Mouse (Mus musculus): Measurements from ENCODE around the gene A730049H05Rik.

- TF ChIP-seq GATA1 (IDR thresholded peaks at IDR 0.05; ENCODE audit: low read length) (no peak), TAL1 (IDR thresholded peaks at IDR 0.05; ENCODE audit: low read length) (no peak)
Observed at GRCm38 (mm10) chr6:92875340-92875739, 59.1 kb downstream of the A730049H05Rik start.

Data from erythroblast, embryonic 14.5 days (primary cell).